Mouse (Mus musculus): Measurements from ENCODE around the gene Coro1a. TPM values are rescaled to one million over a fixed set of nuclear protein-coding genes. Genes with fewer than 3 reads are reported as not detected.
A peak's percentile ranks its signal among the peaks of the same experiment; 100 is the strongest.
"Not testable (repeated sequence)": the region's sequence is repeated elsewhere in the genome, so short reads cannot be mapped to it uniquely, and the experiment has no call there.

Coro1a gene
- total RNA-seq, 2 experiments from 2014 or later: 159 to 176 TPM

- intact Hi-C loops (cut with DNase I): loop anchor here (2.0 kb wide), 1 partner anchor 45 kb away; the partner anchor contains the start of gene Sgf29
Observed at GRCm38 (mm10) chr7:126693781-126694180, 13.8 kb downstream of the Coro1a start.

GRCm38 (mm10) chr7:126693256-126693655 lies 14.3 kb downstream of the Coro1a start:
- intact Hi-C loops (cut with DNase I): no loop called here
- peak; percentile 60 to 75 for DNase-seq (ENCODE audit: low spot score in 2 of 2)

More at GRCm38 (mm10) chr7:126693781-126694180, 13.8 kb downstream of the Coro1a start:
- no peak for DNase-seq (ENCODE audit: low spot score in 2 of 2)

GRCm38 (mm10) chr7:126692426-126692825 lies 15.2 kb downstream of the Coro1a start:
- intact Hi-C loops (cut with DNase I): no loop called here
- no peak for DNase-seq (ENCODE audit: low spot score in 2 of 2)

GRCm38 (mm10) chr7:126691676-126692075 lies 15.9 kb downstream of the Coro1a start:
- no peak for DNase-seq (ENCODE audit: low spot score in 2 of 2)
- intact Hi-C loops (cut with DNase I): no loop called here

GRCm38 (mm10) chr7:126690737-126691136 lies 16.9 kb downstream of the Coro1a start:
- DNase-seq (ENCODE audit: low spot score in 2 of 2): no peak
- intact Hi-C loops (cut with DNase I): no loop called here

- DNase-seq (ENCODE audit: low spot score in 2 of 2): no peak
- intact Hi-C loops (cut with DNase I): no loop called here
Observed at GRCm38 (mm10) chr7:126689021-126689420, 18.6 kb downstream of the Coro1a start.

GRCm38 (mm10) chr7:126688156-126688555 lies 19.4 kb downstream of the Coro1a start:
- intact Hi-C loops (cut with DNase I); DNase-seq (ENCODE audit: low spot score in 2 of 2): not testable (repeated sequence)

GRCm38 (mm10) chr7:126681221-126681620 lies 26.4 kb downstream of the Coro1a start:
- no peak for DNase-seq (ENCODE audit: low spot score in 2 of 2)
- intact Hi-C loops (cut with DNase I): no loop called here

GRCm38 (mm10) chr7:126679683-126680082 lies 27.9 kb downstream of the Coro1a start:
- intact Hi-C loops (cut with DNase I): no loop called here

GRCm38 (mm10) chr7:126678545-126679341 lies 28.8 kb downstream of the Coro1a start:
- DNase-seq (ENCODE audit: low spot score in 2 of 2): no peak
- intact Hi-C loops (cut with DNase I): no loop called here

More at GRCm38 (mm10) chr7:126679683-126680082, 27.9 kb downstream of the Coro1a start:
- DNase-seq (ENCODE audit: low spot score in 2 of 2): no peak

GRCm38 (mm10) chr7:126676631-126677220 lies 30.9 kb downstream of the Coro1a start:
- intact Hi-C loops (cut with DNase I): no loop called here
- DNase-seq (ENCODE audit: low spot score in 2 of 2): no peak

- intact Hi-C loops (cut with DNase I): no loop called here
- no peak for DNase-seq (ENCODE audit: low spot score in 2 of 2)
Observed at GRCm38 (mm10) chr7:126676207-126676606, 31.4 kb downstream of the Coro1a start, which contains the start of gene Sult1a1. Gene Sult1a1 (minus strand): TSS chr7:126676432.

GRCm38 (mm10) chr7:126675104-126675503 lies 32.5 kb downstream of the Coro1a start:
- intact Hi-C loops (cut with DNase I): no loop called here
- no peak for DNase-seq (ENCODE audit: low spot score in 2 of 2)

- intact Hi-C loops (cut with DNase I): no loop called here
- no peak for DNase-seq (ENCODE audit: low spot score in 2 of 2)
Observed at GRCm38 (mm10) chr7:126672111-126672510, 35.5 kb downstream of the Coro1a start.

GRCm38 (mm10) chr7:126670152-126670551 lies 37.4 kb downstream of the Coro1a start:
- DNase-seq (ENCODE audit: low spot score in 2 of 2): no peak
- intact Hi-C loops (cut with DNase I): no loop called here

- no peak for DNase-seq (ENCODE audit: low spot score in 2 of 2)
- intact Hi-C loops (cut with DNase I): no loop called here
Observed at GRCm38 (mm10) chr7:126668452-126668851, 39.1 kb downstream of the Coro1a start.

GRCm38 (mm10) chr7:126667495-126668090 lies 40.0 kb downstream of the Coro1a start:
- intact Hi-C loops (cut with DNase I): no loop called here

GRCm38 (mm10) chr7:126665269-126665668 lies 42.3 kb downstream of the Coro1a start:
- intact Hi-C loops (cut with DNase I): no loop called here
- no peak for DNase-seq (ENCODE audit: low spot score in 2 of 2)

More at GRCm38 (mm10) chr7:126667495-126668090, 40.0 kb downstream of the Coro1a start:
- no peak for DNase-seq (ENCODE audit: low spot score in 2 of 2)

- DNase-seq (ENCODE audit: low spot score in 2 of 2): no peak
- intact Hi-C loops (cut with DNase I): no loop called here
Observed at GRCm38 (mm10) chr7:126663646-126664045, 43.9 kb downstream of the Coro1a start.

- DNase-seq (ENCODE audit: low spot score in 2 of 2): no peak
- intact Hi-C loops (cut with DNase I): no loop called here
Observed at GRCm38 (mm10) chr7:126659771-126660170, 47.8 kb downstream of the Coro1a start.

Measured in left cerebral cortex, postnatal 36 days (tissue).